Mouse (Mus musculus) kidney, postnatal 0 days (tissue): ENCODE measurements at regions not wholly inside any gene's neighbourhood (a gene's known extent, or its start where the extent isn't known, plus 50 kb on each side); places are given as distances from the start of the nearest gene placed in this dataset.

Source experiments
- ATAC-seq: fragments of 200-750 bp; cut with Nextera tagmentation; replicated peaks from 2 replicates; pipeline ENCODE4 v1.8.0; 2017; ENCODE audit warnings: low read depth, moderate number of reproducible peaks, moderate TSS enrichment, moderate library complexity; ENCODE audit not compliant: low FRiP score
- DNase-seq: peaks from one replicate; pipeline ENCODE4 v3.0.0-alpha.2; 2016; ENCODE audit warnings: low spot score
- H3K27ac ChIP-seq: fragments of 300-500 bp; sonication (generic); 2 replicates; pipeline ENCODE4 v1.5.1; 2014; ENCODE audit warnings: mild to moderate bottlenecking
- H3K27me3 ChIP-seq: fragments of 300-500 bp; sonication (generic); 2 replicates; pipeline ENCODE4 v1.6.1; 2014; ENCODE audit warnings: low read length, mixed read lengths; ENCODE audit not compliant: insufficient read depth
- H3K36me3 ChIP-seq: fragments of 300-500 bp; sonication (generic); 2 replicates; pipeline ENCODE4 v1.6.1; 2014; ENCODE audit warnings: low read length, mixed read lengths; ENCODE audit not compliant: insufficient read depth
- H3K4me1 ChIP-seq: fragments of 300-500 bp; sonication (generic); replicated peaks from 2 replicates; pipeline ENCODE4 v1.6.1; 2014; ENCODE audit warnings: antibody characterized with exemption, low read length, mixed read lengths; ENCODE audit not compliant: insufficient read depth
- H3K4me2 ChIP-seq: fragments of 300-500 bp; sonication (generic); 2 replicates; pipeline ENCODE4 v1.6.1; 2014; ENCODE audit warnings: mild to moderate bottlenecking, low read length, moderate library complexity, mixed read lengths
- H3K4me3 ChIP-seq: fragments of 300-500 bp; sonication (generic); replicated peaks from 2 replicates; pipeline ENCODE4 v1.5.1; 2014; ENCODE audit warnings: low read depth, low read length
- H3K9ac ChIP-seq: fragments of 300-500 bp; sonication (generic); 2 replicates; pipeline ENCODE4 v1.6.1; 2014; ENCODE audit warnings: low read depth, low read length
- H3K9me3 ChIP-seq: fragments of 300-500 bp; sonication (generic); replicated peaks from 2 replicates; pipeline ENCODE4 v1.6.1; 2016; ENCODE audit warnings: low read length, inconsistent platforms, mixed read lengths
- CTCF ChIP-seq: IDR thresholded peaks from 2 replicates; pipeline ENCODE4 v1.5.1; 2016; ENCODE audit warnings: antibody characterized with exemption, low read depth, mild to moderate bottlenecking, moderate library complexity
- WGBS: fragments of 180-500 bp; shearing (Covaris S2); extraction: QIAGEN DNeasy Blood & Tissue Kit; methylation state at CpG from one replicate; pipeline ENCODE4 v1.1.7; 2014; 5-methylcytosine and 5-hydroxymethylcytosine counted together

GRCm38 (mm10) chr12:110063013-110063412, 215.9 kb upstream of the Dio3 start:
- ATAC-seq = peak; percentile 36
- peak; percentile 52 for TF ChIP-seq CTCF

GRCm38 (mm10) chr12:110066361-110066885, 212.4 kb upstream of the Dio3 start:
- no peak for TF ChIP-seq CTCF
- Histone ChIP-seq H3K27me3 (no peaks in the 10 kb centered on the region), H3K9ac (no peak overlapping the region), H3K9me3 (peaks cover 17% of the 10 kb centered on the region), H3K4me3 (no peak overlapping the region), H3K4me2 (no peak overlapping the region), H3K36me3 (no peaks in the 10 kb centered on the region), H3K4me1 (no peaks in the 10 kb centered on the region), H3K27ac (no peak overlapping the region)
- WGBS = 55% methylated on average over 4 of the region's 4 CpGs
- ATAC-seq (no peak), DNase-seq (no peak)

More at GRCm38 (mm10) chr12:110063013-110063412, 215.9 kb upstream of the Dio3 start:
- no peaks in the 10 kb centered on the region for H3K9me3 ChIP-seq
- no peak overlapping the region for H3K4me2 ChIP-seq
- WGBS = 25% methylated on average over 8 of the region's 8 CpGs
- H3K9ac ChIP-seq = no peak overlapping the region
- no peaks in the 10 kb centered on the region for H3K36me3 ChIP-seq
- H3K4me1 ChIP-seq = no peaks in the 10 kb centered on the region
- no peak overlapping the region for H3K27ac ChIP-seq
- peak; percentile 53 for DNase-seq
- no peak overlapping the region for H3K4me3 ChIP-seq
- no peaks in the 10 kb centered on the region for H3K27me3 ChIP-seq

- ATAC-seq (no peak), DNase-seq (no peak)
- Histone ChIP-seq H3K4me2 (no peak overlapping the region), H3K36me3 (no peaks in the 10 kb centered on the region), H3K9me3 (peaks cover 17% of the 10 kb centered on the region), H3K4me1 (no peaks in the 10 kb centered on the region), H3K4me3 (no peak overlapping the region), H3K9ac (no peak overlapping the region), H3K27me3 (no peaks in the 10 kb centered on the region), H3K27ac (no peak overlapping the region)
- no peak for TF ChIP-seq CTCF
- 85% methylated on average over 6 of the region's 6 CpGs for WGBS
Observed at GRCm38 (mm10) chr12:110070506-110070905, 208.4 kb upstream of the Dio3 start.

GRCm38 (mm10) chr12:110071823-110072222, 207.0 kb upstream of the Dio3 start:
- DNase-seq (no peak), ATAC-seq (no peak)
- TF ChIP-seq CTCF = no peak
- H3K27me3 ChIP-seq = no peaks in the 10 kb centered on the region
- H3K27ac ChIP-seq = no peak overlapping the region
- H3K9me3 ChIP-seq = peaks cover 17% of the 10 kb centered on the region
- WGBS = 68% methylated on average over 4 of the region's 4 CpGs
- H3K9ac ChIP-seq = no peak overlapping the region
- H3K4me2 ChIP-seq = no peak overlapping the region
- H3K4me3 ChIP-seq = no peak overlapping the region
- H3K4me1 ChIP-seq = 0 out of 2 replicates have a peak, but pooled peaks cover 1% of the 10 kb centered on the region
- no peaks in the 10 kb centered on the region for H3K36me3 ChIP-seq

GRCm38 (mm10) chr12:110074921-110075320, 203.9 kb upstream of the Dio3 start:
- DNase-seq (no peak), ATAC-seq (no peak)
- no peak overlapping the region for H3K4me3 ChIP-seq
- no peak overlapping the region for H3K27ac ChIP-seq
- H3K36me3 ChIP-seq = no peaks in the 10 kb centered on the region
- no peak for TF ChIP-seq CTCF
- H3K9ac ChIP-seq = no peak overlapping the region
- H3K4me1 ChIP-seq = 0 out of 2 replicates have a peak, but pooled peaks cover 5% of the 10 kb centered on the region
- no peak overlapping the region for H3K4me2 ChIP-seq
- no peaks in the 10 kb centered on the region for H3K27me3 ChIP-seq
- 84% methylated on average over 8 of the region's 8 CpGs for WGBS
- peaks cover 4% of the 10 kb centered on the region; the same call in 1 of the 2 replicates for H3K9me3 ChIP-seq

- Histone ChIP-seq H3K4me1 (0 out of 2 replicates have a peak, but pooled peaks cover 5% of the 10 kb centered on the region), H3K9ac (no peak overlapping the region), H3K4me3 (no peak overlapping the region), H3K27me3 (no peaks in the 10 kb centered on the region), H3K36me3 (no peaks in the 10 kb centered on the region), H3K27ac (peak overlapping the region; percentile 73), H3K9me3 (no peaks in the 10 kb centered on the region), H3K4me2 (no peak overlapping the region)
- ATAC-seq (peak; percentile 59; the same call in 1 of the 2 replicates), DNase-seq (peak; percentile 83)
- no peak for TF ChIP-seq CTCF
- WGBS = 20% methylated on average over 6 of the region's 6 CpGs
Observed at GRCm38 (mm10) chr12:110077211-110077884, 201.5 kb upstream of the Dio3 start.
